ENCODE assay signal across 12 mouse cellular contexts in the genomic region with DNA sequence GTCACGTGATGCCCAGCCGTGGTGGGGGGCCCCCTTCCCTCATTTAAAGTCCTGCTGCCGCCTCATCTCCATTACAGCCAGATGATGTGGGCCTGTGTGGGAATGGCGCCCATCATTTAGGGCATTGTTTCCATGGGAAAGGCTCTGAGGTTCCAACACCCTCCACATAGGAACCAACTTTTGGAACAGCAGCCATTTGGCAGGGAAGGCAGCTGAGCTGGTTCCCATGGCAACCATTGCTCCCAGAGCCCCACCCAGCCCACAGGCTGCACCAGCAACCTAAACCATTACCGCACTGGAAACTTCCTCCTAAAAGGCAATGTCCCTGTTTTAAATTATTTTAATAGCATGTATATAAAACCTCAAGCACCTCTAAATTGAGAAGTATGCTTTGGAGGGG. TPM values are rescaled to one million over a fixed set of nuclear protein-coding genes. Genes with fewer than 3 reads are reported as not detected.
DNase-seq lines count a peak whose midpoint lies in the region; ATAC-seq and TF ChIP-seq lines count a peak whose summit lies in the region.
"Had no signal": no experiment of that assay in that cellular context is flagged by ENCODE, and none has a peak within 500 bp of the region (broad histone marks: within the 10 kb centered on the region; RNA-seq: fewer than 3 reads in every experiment).

No protein-coding gene starts in this region.

- whole genome bisulfite sequencing in hindbrain, embryonic 11.5 days: 69% methylated on average over 5 of the region's 5 CpGs
- 70% methylated on average over 5 of the region's 5 CpGs for WGBS in hindbrain, embryonic 10.5 days
- 68% methylated on average over 5 of the region's 5 CpGs for WGBS in heart, embryonic 11.5 days (ENCODE audit: insufficient replicate concordance)
- WGBS in stomach, postnatal 0 days: 69% methylated on average over 5 of the region's 5 CpGs

- no peak overlapping the region for H3K4me3 ChIP-seq in hindbrain, embryonic 11.5 days (ENCODE audit: low read depth, low read length)
- H3K4me3 ChIP-seq in hindbrain, embryonic 10.5 days: no peak overlapping the region
- no peak overlapping the region for H3K4me3 ChIP-seq in heart, embryonic 11.5 days (ENCODE audit: low read depth, low read length)
- no peak overlapping the region for H3K4me3 ChIP-seq in stomach, postnatal 0 days (ENCODE audit: low read depth, low read length)
- H3K4me3 ChIP-seq: kidney, embryonic 15.5 days had no signal

- H3K27me3 ChIP-seq in hindbrain, embryonic 11.5 days (ENCODE audit: control insufficient read depth, insufficient read depth, low read length): no peaks in the 10 kb centered on the region
- H3K27me3 ChIP-seq in hindbrain, embryonic 10.5 days (ENCODE audit: insufficient read depth, poor library complexity, severe bottlenecking): no peaks in the 10 kb centered on the region
- H3K27me3 ChIP-seq in heart, embryonic 11.5 days (ENCODE audit: control insufficient read depth, insufficient read depth, low read length): no peaks in the 10 kb centered on the region
- no peaks in the 10 kb centered on the region for H3K27me3 ChIP-seq in stomach, postnatal 0 days (ENCODE audit: control insufficient read depth, insufficient read depth, low read length)
- H3K27me3 ChIP-seq: kidney, embryonic 15.5 days; Patski had no signal

- H3K36me3 ChIP-seq in hindbrain, embryonic 11.5 days (ENCODE audit: control insufficient read depth, insufficient read depth, low read length): no peaks in the 10 kb centered on the region
- no peaks in the 10 kb centered on the region for H3K36me3 ChIP-seq in hindbrain, embryonic 10.5 days
- no peaks in the 10 kb centered on the region for H3K36me3 ChIP-seq in heart, embryonic 11.5 days (ENCODE audit: control insufficient read depth, insufficient read depth, low read length)
- no peaks in the 10 kb centered on the region for H3K36me3 ChIP-seq in stomach, postnatal 0 days (ENCODE audit: control insufficient read depth, insufficient read depth, low read length)
- H3K36me3 ChIP-seq: kidney, embryonic 15.5 days had no signal

- H3K9ac ChIP-seq in hindbrain, embryonic 11.5 days (ENCODE audit: low read depth, low read length): no peak overlapping the region
- H3K9ac ChIP-seq in heart, embryonic 11.5 days (ENCODE audit: low read depth, low read length): no peak overlapping the region
- H3K9ac ChIP-seq in stomach, postnatal 0 days (ENCODE audit: low read length): no peak overlapping the region
- H3K9ac ChIP-seq: kidney, embryonic 15.5 days; lung, embryonic 14.5 days had no signal

- peak; percentile 38 for DNase-seq in hindbrain, embryonic 11.5 days (ENCODE audit: low spot score)
- DNase-seq in hindbrain, embryonic 10.5 days (ENCODE audit: low spot score): no peak
- peak; percentile 91 for DNase-seq in brain, embryonic 14.5 days (ENCODE audit: low read depth)
- DNase-seq in layer of hippocampus, adult 9-11 months: peak; percentile 88
- DNase-seq in right cerebral cortex, adult 2 months (ENCODE audit: low spot score in 2 of 2): peak; percentile 62 to 68
- no peak for DNase-seq in B cell, adult 2 months
- DNase-seq in stomach, postnatal 0 days (ENCODE audit: low spot score): no peak
- DNase-seq: gastrocnemius, postnatal 25 days; lung, embryonic 14.5 days had no signal

- TF ChIP-seq POLR2A in brain, embryonic 14.5 days (IDR thresholded peaks at IDR 0.05; ENCODE audit: borderline replicate concordance, extremely low read depth, insufficient read depth, insufficient read length, poor library complexity, severe bottlenecking): no peak

- no peak for TF ChIP-seq EP300 in stomach, postnatal 0 days (optimal IDR thresholded peaks at IDR 0.05)

- ATAC-seq in hindbrain, embryonic 11.5 days (ENCODE audit: low FRiP score): no peak
- no peak for ATAC-seq in heart, embryonic 11.5 days (replicated peaks; ENCODE audit: insufficient number of reproducible peaks, low FRiP score, low TSS enrichment)
- no peak for ATAC-seq in stomach, postnatal 0 days (ENCODE audit: low FRiP score, low TSS enrichment)
- ATAC-seq: Patski had no signal

- no peak overlapping the region for H3K27ac ChIP-seq in hindbrain, embryonic 11.5 days (ENCODE audit: low read depth, low read length)
- no peak overlapping the region; the same call in 1 of the 2 replicates for H3K27ac ChIP-seq in hindbrain, embryonic 10.5 days
- H3K27ac ChIP-seq in heart, embryonic 11.5 days (ENCODE audit: low read depth, low read length): no peak overlapping the region
- H3K27ac ChIP-seq in stomach, postnatal 0 days (replicated peaks): no peak overlapping the region
- H3K27ac ChIP-seq: kidney, embryonic 15.5 days had no signal

- H3K4me1 ChIP-seq in hindbrain, embryonic 11.5 days (replicated peaks; ENCODE audit: control insufficient read depth, insufficient read depth, low read length): no peaks in the 10 kb centered on the region
- H3K4me1 ChIP-seq in hindbrain, embryonic 10.5 days (replicated peaks): peaks cover 38% of the 10 kb centered on the region
- no peaks in the 10 kb centered on the region; the same call in 1 of the 2 replicates for H3K4me1 ChIP-seq in heart, embryonic 11.5 days (ENCODE audit: control insufficient read depth, insufficient read depth, low read length)
- no peaks in the 10 kb centered on the region for H3K4me1 ChIP-seq in stomach, postnatal 0 days (replicated peaks; ENCODE audit: control insufficient read depth, insufficient read depth)

- no peaks in the 10 kb centered on the region for H3K9me3 ChIP-seq in hindbrain, embryonic 11.5 days (ENCODE audit: control insufficient read depth, low read length)
- no peaks in the 10 kb centered on the region for H3K9me3 ChIP-seq in hindbrain, embryonic 10.5 days
- H3K9me3 ChIP-seq in heart, embryonic 11.5 days (replicated peaks; ENCODE audit: control insufficient read depth, low read length): no peaks in the 10 kb centered on the region
- no peaks in the 10 kb centered on the region for H3K9me3 ChIP-seq in stomach, postnatal 0 days (ENCODE audit: control insufficient read depth, low read length)
- H3K9me3 ChIP-seq: kidney, embryonic 15.5 days had no signal

- no peak overlapping the region for H3K4me2 ChIP-seq in hindbrain, embryonic 11.5 days (replicated peaks; ENCODE audit: low read depth, low read length)
- H3K4me2 ChIP-seq in heart, embryonic 11.5 days: no peak overlapping the region
- H3K4me2 ChIP-seq in stomach, postnatal 0 days (replicated peaks; ENCODE audit: low read depth): no peak overlapping the region
- H3K4me2 ChIP-seq: kidney, embryonic 15.5 days; lung, embryonic 14.5 days had no signal

- TF ChIP-seq CTCF in brain, embryonic 14.5 days (IDR thresholded peaks at IDR 0.05; ENCODE audit: borderline replicate concordance, extremely low read depth, insufficient read depth, insufficient read length): no peak
- no peak for TF ChIP-seq CTCF in stomach, postnatal 0 days (IDR thresholded peaks at IDR 0.05; ENCODE audit: low read depth)

RNA-seq across cellular contexts. Expression of gene Mras, which starts 18.8 kb away (rescaled TPM):
- 20.7 and 22.9 TPM in 2 replicates for polyA plus RNA-seq in hindbrain, embryonic 11.5 days (2014; fragmentation: Nextera tagmentation; extraction: Ambion mirVana)
- polyA plus RNA-seq in hindbrain, embryonic 10.5 days (2016; fragmentation: Nextera tagmentation; extraction: Ambion mirVana): 10.9 and 16.0 TPM in 2 replicates
- polyA plus RNA-seq in brain, embryonic 14.5 days (2012; rRNA removed): 61.5 and 71.0 TPM in 2 replicates
- 5.8 and 6.4 TPM in 2 replicates for polyA plus RNA-seq in heart, embryonic 11.5 days (2014; fragmentation: Nextera tagmentation; extraction: Ambion mirVana)
- polyA plus RNA-seq in stomach, postnatal 0 days (2015; fragmentation: Nextera tagmentation; extraction: Ambion mirVana): 5.9 and 10.2 TPM in 2 replicates

RNA-seq across cellular contexts. Expression of gene Nme9, which starts 32.9 kb away (rescaled TPM):
- polyA plus RNA-seq in hindbrain, embryonic 11.5 days (2014; fragmentation: Nextera tagmentation; extraction: Ambion mirVana): 0.90 and 1.4 TPM in 2 replicates
- 1.3 TPM in 1 of 2 replicates, not detected in the other for polyA plus RNA-seq in hindbrain, embryonic 10.5 days (2016; fragmentation: Nextera tagmentation; extraction: Ambion mirVana)
- polyA plus RNA-seq in brain, embryonic 14.5 days (2012; rRNA removed): 0.25 and 0.56 TPM in 2 replicates
- polyA plus RNA-seq in heart, embryonic 11.5 days (2014; fragmentation: Nextera tagmentation; extraction: Ambion mirVana): 0.19 TPM in 1 of 2 replicates, not detected in the other
- not detected in 2 replicates for polyA plus RNA-seq in stomach, postnatal 0 days (2015; fragmentation: Nextera tagmentation; extraction: Ambion mirVana)
- polyA plus RNA-seq: lung, embryonic 14.5 days; Patski had no signal

Comparison
In these comparisons a context has a peak if more than half of its experiments do, and no peak if none do; other contexts are left out.
1. DNase-seq: peak in hindbrain, embryonic 11.5 days (single experiment), brain, embryonic 14.5 days (single experiment), layer of hippocampus, adult 9-11 months (single experiment) and right cerebral cortex, adult 2 months (2 of 2); none in hindbrain, embryonic 10.5 days (single experiment), B cell, adult 2 months (0 of 2) and stomach, postnatal 0 days (single experiment).